Mouse (Mus musculus) liver, embryonic 14.5 days (tissue): Measurements from ENCODE around the gene Tes. TPM values are rescaled to one million over a fixed set of nuclear protein-coding genes. Genes with fewer than 3 reads are reported as not detected.

Source experiments
- ATAC-seq: fragments of 200-750 bp; cut with Nextera tagmentation; 2 replicates; pipeline ENCODE4 v1.8.0; 2017; ENCODE audit warnings: moderate number of reproducible peaks, mild to moderate bottlenecking, moderate library complexity; ENCODE audit not compliant: insufficient read depth
- DNase-seq, 3 experiments: peaks; one replicate each; pipeline ENCODE4 v3.0.0-alpha.2; 2012 to 2013; ENCODE audit warnings: low read depth in 3 of 3, low spot score in 3 of 3
- H3K27ac ChIP-seq: fragments of 300-500 bp; sonication (generic); 2 replicates; pipeline ENCODE4 v1.5.1; 2014; ENCODE audit warnings: moderate library complexity, mild to moderate bottlenecking, control low read depth, inconsistent platforms
- H3K27me3 ChIP-seq: fragments of 300-500 bp; sonication (generic); 2 replicates; pipeline ENCODE4 v1.6.1; 2014; ENCODE audit warnings: mild to moderate bottlenecking, low read length, moderate library complexity; ENCODE audit not compliant: control insufficient read depth, insufficient read depth
- H3K36me3 ChIP-seq: fragments of 300-500 bp; sonication (generic); replicated peaks from 2 replicates; pipeline ENCODE4 v1.6.1; 2014; ENCODE audit warnings: low read depth; ENCODE audit not compliant: control insufficient read depth, insufficient read depth
- H3K4me1 ChIP-seq, 2 experiments: fragments of 200-500 bp in 1 of 2; fragments of 300-500 bp in 1 of 2; sonication (generic) in 1 of 2; replicated peaks; 2 replicates each; pipeline ENCODE4 v1.6.1; 2012 to 2014; ENCODE audit warnings: antibody characterized with exemption in 1 of 2, inconsistent platforms in 1 of 2, low read length in 1 of 2; ENCODE audit not compliant: control insufficient read depth in 2 of 2, insufficient read depth in 2 of 2
- H3K4me2 ChIP-seq: fragments of 300-500 bp; sonication (generic); 2 replicates; pipeline ENCODE4 v1.6.1; 2014; ENCODE audit warnings: low read depth, mild to moderate bottlenecking, control low read depth, moderate library complexity
- H3K4me3 ChIP-seq, 2 experiments: fragments of 200-500 bp in 1 of 2; fragments of 300-500 bp in 1 of 2; sonication (generic) in 1 of 2; 2 replicates each; pipeline ENCODE4 v1.5.1; 2012 to 2014; ENCODE audit warnings: low read depth in 2 of 2, low read length in 2 of 2, mild to moderate bottlenecking in 2 of 2, control low read depth in 1 of 2, inconsistent platforms in 1 of 2, moderate library complexity in 1 of 2; ENCODE audit not compliant: insufficient read depth in 1 of 2
- H3K9ac ChIP-seq: fragments of 300-500 bp; sonication (generic); replicated peaks from 2 replicates; pipeline ENCODE4 v1.6.1; 2014; ENCODE audit warnings: mild to moderate bottlenecking, control low read depth, moderate library complexity
- H3K9me3 ChIP-seq: fragments of 300-500 bp; sonication (generic); 2 replicates; pipeline ENCODE4 v1.6.1; 2016; ENCODE audit warnings: low read length, mixed read lengths; ENCODE audit not compliant: control insufficient read depth
- CTCF ChIP-seq: IDR thresholded peaks from 2 replicates; pipeline ENCODE4 v1.5.1; 2016; ENCODE audit warnings: antibody characterized with exemption, low read depth, control low read depth
- EP300 ChIP-seq: IDR thresholded peaks from 2 replicates; pipeline ENCODE4 v1.6.1; 2016; ENCODE audit warnings: antibody characterized with exemption, low read depth
- WGBS: fragments of 180-500 bp; shearing (Covaris S2); extraction: QIAGEN DNeasy Blood & Tissue Kit; methylation state at CpG from one replicate; pipeline ENCODE4 v1.1.7; 2014; ENCODE audit not compliant: insufficient replicate concordance; 5-methylcytosine and 5-hydroxymethylcytosine counted together
- polyA plus RNA-seq, 2 experiments: library from polyadenylated mRNA; depleted of rRNA in 1 of 2; stranded (reverse) in 1 of 2; unstranded in 1 of 2; fragments of >200 nt; fragmentation: Nextera tagmentation in 1 of 2; extraction: Ambion mirVana in 1 of 2; gene quantifications; 2 replicates each; pipeline versions ENCODE4 v1.2.1 to v1.2.3; 2012 to 2014

The Tes gene
- polyA plus RNA-seq, 2 experiments: 2.6 to 4.5 TPM

DNA sequence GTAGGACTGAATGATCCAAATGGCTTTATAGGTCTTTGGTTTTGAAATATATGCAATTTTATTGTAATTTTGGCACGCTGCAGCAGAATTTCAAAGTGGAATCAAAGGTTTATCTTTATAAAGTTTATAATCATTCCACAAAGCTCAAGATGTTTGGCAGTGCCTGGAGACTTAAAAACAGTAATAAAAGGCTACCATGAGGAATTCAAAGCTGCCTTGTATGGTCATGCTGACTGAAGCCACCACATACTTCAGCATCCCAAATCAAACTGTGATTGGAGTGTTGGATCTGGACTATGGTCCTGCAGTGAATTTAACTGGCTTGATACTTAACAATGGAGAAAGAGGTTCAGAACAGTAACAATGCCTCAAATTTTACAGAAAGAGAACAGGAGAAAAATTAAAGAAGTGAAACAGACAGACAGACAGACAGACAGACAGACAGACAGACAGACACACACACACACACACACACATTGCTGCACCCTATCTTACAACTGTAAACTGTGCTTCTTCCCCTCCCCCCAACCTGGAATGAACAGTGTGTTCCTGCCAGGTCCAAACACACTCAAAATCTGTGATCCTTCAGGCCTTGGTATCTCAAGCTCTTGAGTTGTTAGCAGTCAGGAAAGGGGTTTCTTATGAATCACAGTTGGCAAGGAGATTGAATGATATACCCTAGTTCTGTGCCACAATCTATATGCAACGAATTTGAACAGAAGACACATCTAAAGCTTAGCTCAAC is 50.3 kb downstream of the Tes start:
- no peaks in the 10 kb centered on the region for H3K36me3 ChIP-seq
- H3K27ac ChIP-seq: no peak overlapping the region
- H3K9ac ChIP-seq: no peak overlapping the region
- TF ChIP-seq EP300: no peak
- TF ChIP-seq CTCF: no peak
- 42% methylated on average over 2 of the region's 2 CpGs for WGBS
- no peak overlapping the region for H3K4me3 ChIP-seq
- ATAC-seq (no peak), DNase-seq (no peak)
- no peak overlapping the region for H3K4me2 ChIP-seq
- H3K27me3 ChIP-seq: no peaks in the 10 kb centered on the region
- no peaks in the 10 kb centered on the region for H3K9me3 ChIP-seq
- H3K4me1 ChIP-seq: no peaks in the 10 kb centered on the region

DNA sequence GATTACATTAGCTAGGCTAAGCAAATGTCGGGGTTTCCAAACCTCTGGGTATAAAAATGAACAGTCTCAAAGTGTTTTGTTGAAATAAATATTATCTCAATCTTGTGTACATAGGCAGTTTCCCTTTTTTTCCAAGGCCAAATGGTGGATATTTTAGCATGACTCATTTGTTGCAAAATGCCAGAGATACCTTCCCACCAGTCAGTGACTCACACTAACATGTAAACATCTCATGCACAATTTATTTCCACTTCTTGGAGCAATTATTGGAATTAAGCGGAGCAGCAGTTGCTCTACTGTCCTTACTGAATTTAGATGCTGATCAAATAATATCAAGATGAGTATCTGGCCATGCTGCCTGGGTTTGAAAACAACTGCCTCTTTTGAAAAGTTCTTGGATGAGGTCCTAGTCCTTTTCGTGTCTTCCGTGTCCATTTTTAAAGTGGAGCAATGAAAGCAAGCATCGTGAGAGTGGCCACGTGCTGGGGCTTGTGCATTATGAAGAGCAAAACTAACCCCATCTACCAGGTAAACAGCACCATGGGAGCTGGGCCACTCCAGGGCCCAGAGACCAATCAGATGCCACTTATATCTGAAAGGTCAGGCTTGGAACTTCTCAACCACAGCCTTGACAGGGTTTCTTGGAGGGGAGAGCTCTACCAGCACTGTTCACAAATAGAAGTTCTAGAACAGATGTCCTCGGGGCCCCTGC is 54.7 kb downstream of the Tes start:
- H3K4me3 ChIP-seq: no peak overlapping the region
- DNase-seq (no peak), ATAC-seq (no peak)
- H3K27ac ChIP-seq: no peak overlapping the region
- 64% methylated on average over 7 of the region's 7 CpGs for WGBS
- TF ChIP-seq CTCF (no peak), EP300 (no peak)
- H3K4me1 ChIP-seq: no peaks in the 10 kb centered on the region
- no peaks in the 10 kb centered on the region for H3K36me3 ChIP-seq
- H3K9ac ChIP-seq: no peak overlapping the region
- H3K9me3 ChIP-seq: no peaks in the 10 kb centered on the region
- no peaks in the 10 kb centered on the region for H3K27me3 ChIP-seq
- H3K4me2 ChIP-seq: no peak overlapping the region

DNA sequence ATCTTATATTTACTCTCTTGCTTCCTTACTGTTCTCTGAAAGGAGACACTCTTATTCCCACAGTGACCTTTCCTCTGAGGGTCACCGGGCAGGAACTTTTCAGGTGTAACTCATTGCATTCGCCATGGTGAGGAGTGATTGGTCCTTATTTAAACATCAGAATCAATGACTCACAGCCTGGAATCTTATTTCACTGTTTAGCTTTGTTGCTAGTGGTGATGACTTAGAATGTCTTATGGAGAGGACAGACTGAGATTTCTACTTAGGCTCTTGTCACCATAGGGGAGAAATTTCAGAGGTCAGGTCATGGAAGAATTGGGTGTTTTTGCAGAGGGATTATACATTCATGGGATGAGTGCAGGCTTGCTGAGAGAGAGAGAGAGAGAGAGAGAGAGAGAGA is 75.1 kb downstream of the Tes start:
- Histone ChIP-seq H3K9ac (no peak overlapping the region), H3K27me3 (no peaks in the 10 kb centered on the region), H3K4me3 (no peak overlapping the region), H3K36me3 (no peaks in the 10 kb centered on the region), H3K4me2 (no peak overlapping the region), H3K4me1 (no peaks in the 10 kb centered on the region), H3K9me3 (no peaks in the 10 kb centered on the region), H3K27ac (no peak overlapping the region)
- DNase-seq: no peak
- no peak for TF ChIP-seq CTCF
- TF ChIP-seq EP300: no peak
- ATAC-seq: no peak
- 47% methylated on average over 2 of the region's 2 CpGs for WGBS

DNA sequence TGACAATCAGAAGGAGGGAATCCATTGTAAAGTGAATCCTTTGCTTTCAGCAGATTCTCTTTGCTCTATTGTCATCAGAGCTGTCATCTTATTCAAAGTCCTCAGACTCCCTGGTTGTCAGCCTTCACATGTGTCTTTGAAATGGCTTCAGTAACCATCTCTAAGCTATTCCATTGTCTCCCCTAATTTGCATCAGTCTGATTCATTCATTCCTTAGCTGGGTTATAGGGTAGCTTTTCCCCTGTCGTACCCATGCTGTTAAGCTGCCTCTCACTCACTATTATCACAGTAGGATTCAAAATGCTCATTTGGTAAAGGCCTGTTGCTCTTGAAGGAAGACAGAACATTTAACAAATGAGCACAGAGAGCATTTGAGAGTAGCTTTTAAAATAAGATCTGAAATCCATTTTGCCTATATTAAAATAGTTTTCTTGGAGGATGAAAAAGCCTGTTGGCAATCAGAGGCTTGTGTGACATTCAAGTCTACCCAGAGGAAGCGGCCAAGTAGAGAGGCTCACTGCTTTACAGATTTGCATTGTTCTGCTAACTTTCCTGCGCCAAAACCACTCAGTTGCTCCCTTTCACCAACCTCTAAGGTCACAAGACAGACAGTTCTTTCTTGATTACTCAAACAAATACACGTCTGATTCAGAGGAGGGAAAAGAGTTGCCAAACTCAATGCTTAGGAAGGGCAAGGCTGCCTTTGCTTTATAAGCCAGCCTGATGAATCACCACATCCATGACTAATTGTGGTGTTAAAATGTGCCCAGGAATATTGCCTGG is 77.8 kb downstream of the Tes start:
- TF ChIP-seq CTCF: no peak
- no peak for TF ChIP-seq EP300
- Histone ChIP-seq H3K4me1 (no peaks in the 10 kb centered on the region), H3K4me2 (no peak overlapping the region), H3K9ac (no peak overlapping the region), H3K36me3 (no peaks in the 10 kb centered on the region), H3K27ac (no peak overlapping the region), H3K9me3 (no peaks in the 10 kb centered on the region), H3K27me3 (no peaks in the 10 kb centered on the region), H3K4me3 (no peak overlapping the region)
- WGBS: 35% methylated on average over 4 of the region's 4 CpGs
- ATAC-seq (no peak), DNase-seq (no peak)

DNA sequence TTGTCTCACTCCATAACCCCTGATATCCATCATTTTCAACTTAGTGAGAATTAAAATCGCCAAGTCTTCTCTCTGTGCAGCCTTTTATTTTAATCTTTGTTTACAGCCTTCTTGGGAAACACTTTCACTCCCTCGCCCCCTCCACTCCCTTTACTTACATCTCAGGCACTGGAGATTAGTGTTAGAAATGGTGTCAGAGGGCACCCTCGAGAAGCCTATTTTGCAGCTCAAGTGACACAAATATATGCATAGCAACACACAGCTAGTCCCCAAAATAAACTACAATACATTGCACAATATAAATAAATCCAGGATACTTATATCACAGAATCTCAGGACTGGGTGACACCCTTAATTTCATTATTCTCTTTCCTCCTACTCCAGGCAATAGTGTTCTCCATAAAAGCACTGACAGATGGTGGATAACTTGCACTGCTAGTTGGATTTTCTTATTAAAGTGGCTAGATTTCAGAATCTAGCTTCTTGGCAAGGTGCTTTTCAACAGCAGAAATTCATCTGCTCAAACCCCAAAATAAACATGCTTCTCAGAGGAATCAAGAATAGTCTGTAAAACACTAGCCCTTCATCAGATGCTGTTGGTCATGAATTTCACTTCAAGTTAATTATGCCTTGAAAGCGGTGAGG is 86.2 kb downstream of the Tes start:
- no peaks in the 10 kb centered on the region for H3K9me3 ChIP-seq
- H3K27me3 ChIP-seq: no peaks in the 10 kb centered on the region
- H3K27ac ChIP-seq: no peak overlapping the region
- WGBS: 51% methylated on average over 4 of the region's 4 CpGs
- no peak overlapping the region for H3K4me2 ChIP-seq
- no peak for DNase-seq
- H3K9ac ChIP-seq: no peak overlapping the region
- no peaks in the 10 kb centered on the region for H3K36me3 ChIP-seq
- H3K4me3 ChIP-seq: no peak overlapping the region
- no peak for TF ChIP-seq CTCF
- no peak for TF ChIP-seq EP300
- no peaks in the 10 kb centered on the region for H3K4me1 ChIP-seq
- ATAC-seq: no peak
